28 mouse cellular contexts compared by ENCODE assay signal in the genomic region with DNA sequence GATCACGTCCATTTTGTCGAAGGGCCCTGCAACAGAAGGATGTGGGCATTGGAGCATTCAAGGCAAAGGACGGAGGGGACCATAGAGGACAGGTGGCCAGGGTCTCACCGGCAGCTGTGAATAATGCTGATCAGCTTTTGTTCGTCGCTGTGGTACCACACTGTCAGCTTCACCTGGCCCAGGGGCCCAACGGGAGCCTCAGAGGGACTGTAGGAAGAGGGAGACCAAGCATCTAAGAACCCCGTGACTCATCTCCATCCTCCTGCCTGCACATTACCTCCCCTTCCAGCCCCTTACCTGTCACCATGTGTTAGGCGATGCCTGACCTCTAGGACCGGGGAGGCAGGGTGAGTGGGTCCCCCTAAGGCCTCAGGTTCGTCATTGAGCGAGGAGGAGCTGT.
"Had no signal": no experiment of that assay in that cellular context is flagged by ENCODE, and none has a peak within 500 bp of the region (broad histone marks: within the 10 kb centered on the region; RNA-seq: fewer than 3 reads in every experiment).

No protein-coding gene starts in this region.

- H3K27ac ChIP-seq: gastrocnemius, adult 2 months; heart, embryonic 13.5 days; heart, embryonic 15.5 days; hindbrain, embryonic 10.5 days; hindbrain, embryonic 12.5 days; hindbrain, embryonic 14.5 days; intestine, embryonic 15.5 days; kidney, embryonic 15.5 days; kidney, postnatal 0 days; layer of hippocampus, adult 2 months; left cerebral cortex, adult 2 months; limb, embryonic 12.5 days; liver, embryonic 13.5 days; liver, embryonic 15.5 days had no signal

- H3K4me2 ChIP-seq: heart, embryonic 11.5 days; heart, embryonic 13.5 days; heart, embryonic 15.5 days; hindbrain, embryonic 12.5 days; hindbrain, embryonic 14.5 days; intestine, embryonic 15.5 days; kidney, embryonic 15.5 days; limb, embryonic 12.5 days; liver, embryonic 11.5 days; liver, embryonic 13.5 days; liver, embryonic 15.5 days had no signal

- H3K4me1 ChIP-seq: heart, embryonic 13.5 days; heart, embryonic 15.5 days; hindbrain, embryonic 12.5 days; intestine, embryonic 15.5 days had no signal

- H3K9ac ChIP-seq: heart, embryonic 13.5 days; heart, embryonic 15.5 days; hindbrain, embryonic 12.5 days; hindbrain, embryonic 14.5 days; intestine, embryonic 15.5 days; kidney, embryonic 15.5 days; limb, embryonic 12.5 days; liver, embryonic 13.5 days; liver, embryonic 15.5 days had no signal

- H3K9me3 ChIP-seq: heart, embryonic 13.5 days; heart, embryonic 15.5 days; hindbrain, embryonic 10.5 days; hindbrain, embryonic 12.5 days; intestine, embryonic 15.5 days; kidney, embryonic 15.5 days; limb, embryonic 10.5 days; limb, embryonic 12.5 days; liver, embryonic 13.5 days; liver, embryonic 15.5 days had no signal

- H3K27me3 ChIP-seq: heart, embryonic 15.5 days; intestine, embryonic 15.5 days; liver, embryonic 13.5 days; liver, embryonic 15.5 days had no signal

- DNase-seq: gastrocnemius, adult 2 months; gastrocnemius, postnatal 10 days; gastrocnemius, postnatal 25 days; heart, postnatal 14 days; heart, postnatal 4 days; kidney, adult 18-20 months; kidney, adult 9 months; kidney, postnatal 4 days; liver; liver, embryonic 13.5 days had no signal

- ATAC-seq: hindbrain, embryonic 16.5 days; inflammation-experienced regulatory T-cells, adult 6 months; intestine, embryonic 15.5 days; intestine, postnatal 0 days had no signal

- H3K4me3 ChIP-seq: gastrocnemius, adult 2 months; heart, embryonic 13.5 days; heart, embryonic 15.5 days; hindbrain, embryonic 10.5 days; hindbrain, embryonic 12.5 days; intestine, embryonic 15.5 days; kidney, embryonic 15.5 days; layer of hippocampus, adult 2 months; left cerebral cortex, adult 2 months; limb, embryonic 10.5 days; limb, embryonic 12.5 days; liver, embryonic 13.5 days; liver, embryonic 15.5 days had no signal
